Mouse (Mus musculus): ENCODE data around the gene Gpn2. TPM values are rescaled to one million over a fixed set of nuclear protein-coding genes. Genes with fewer than 3 reads are reported as not detected.
A peak's percentile ranks its signal among the peaks of the same experiment; 100 is the strongest.

Gpn2 gene
- total and polyA plus RNA-seq, 3 experiments = 35.9 to 36.8 (median 36.2) TPM

- TF ChIP-seq EP300 (IDR thresholded peaks at IDR 0.05; ENCODE audit: low read length) (no peak), CTCF (conservative IDR thresholded peaks at IDR 0.05 in 1 of 2, IDR thresholded peaks at IDR 0.05 in 1 of 2; ENCODE audit: low read depth in 2 of 2, low read length in 2 of 2) (no peak), USF1 (IDR thresholded peaks at IDR 0.05; ENCODE audit: low read depth, low read length) (no peak), ZC3H11A (IDR thresholded peaks at IDR 0.05; ENCODE audit: low read depth, low read length) (no peak), UBTF (IDR thresholded peaks at IDR 0.05; ENCODE audit: low read depth, low read length) (no peak), MYC (IDR thresholded peaks at IDR 0.05; ENCODE audit: low read depth, low read length) (no peak), MAZ (IDR thresholded peaks at IDR 0.05; ENCODE audit: low read depth, low read length) (peak; percentile 98), MAX (IDR thresholded peaks at IDR 0.05; ENCODE audit: low read length) (0 out of 2 replicates have a peak, but pooled peaks have one; percentile 46), GABPA (IDR thresholded peaks at IDR 0.05; ENCODE audit: insufficient replicate concordance, low read depth, low read length) (no peak)
These were observed 15.5 kb downstream of the Gpn2 start (continued) for GRCm38 (mm10) chr4:133599571-133600073.

- Histone ChIP-seq H3K79me2 (replicated peaks; ENCODE audit: control insufficient read depth, extremely low read depth, insufficient read depth, poor library complexity, severe bottlenecking) (no peaks in the 10 kb centered on the region), H3K27me3 (replicated peaks) (no peaks in the 10 kb centered on the region), H3K36me3 (replicated peaks in 1 of 2; ENCODE audit: control insufficient read depth in 1 of 2, insufficient read depth in 1 of 2, low read length in 1 of 2) (peaks cover 5 to 36% of the 10 kb centered on the region in 2 experiments), H3K9me3 (replicated peaks; ENCODE audit: low read length) (no peaks in the 10 kb centered on the region), H3K9ac (ENCODE audit: insufficient read depth, low read depth) (peak overlapping the region; percentile 44), H3K4me3 (replicated peaks in 1 of 3; ENCODE audit: low read depth in 2 of 3, low read length in 2 of 3, poor library complexity in 1 of 3) (peak overlapping the region in 2 of 3 experiments; percentile 49 to 52), H3K27ac (ENCODE audit: insufficient read depth, low read depth) (peak overlapping the region; percentile 87), H3K4me1 (ENCODE audit: control insufficient read depth in 1 of 2, insufficient read depth in 2 of 2) (peaks cover 13 to 41% of the 10 kb centered on the region in 2 experiments), H3K4me2 (ENCODE audit: insufficient read depth, low read depth, poor library complexity, severe bottlenecking) (peak overlapping the region; percentile 80)
- no peak for DNase-seq (ENCODE audit: extremely low read depth)
- TF ChIP-seq SMC3 (IDR thresholded peaks at IDR 0.05; ENCODE audit: low read depth, low read length) (no peak), NRF1 (IDR thresholded peaks at IDR 0.05; ENCODE audit: low read depth, low read length) (no peak), ELF1 (IDR thresholded peaks at IDR 0.05; ENCODE audit: low read depth, low read length) (0 out of 2 replicates have a peak, but pooled peaks have one; percentile 22), MXI1 (IDR thresholded peaks at IDR 0.05; ENCODE audit: low read depth, low read length) (no peak), ZKSCAN1 (IDR thresholded peaks at IDR 0.05; ENCODE audit: borderline replicate concordance, low read depth, low read length) (no peak), SIN3A (IDR thresholded peaks at IDR 0.05; ENCODE audit: low read length) (no peak), MAFK (IDR thresholded peaks at IDR 0.05; ENCODE audit: insufficient replicate concordance, low read length) (no peak)
- in situ Hi-C loops (cut with MboI; ENCODE audit: low pct_ligation_motif_present, low pct_unique_long_range_greater_than_20kb, low sequenced_read_pairs) (no loop called here), dilution Hi-C loops (cut with MboI; ENCODE audit: extremely low pct_ligation_motif_present, extremely low pct_unique_long_range_greater_than_20kb, low sequenced_read_pairs) (no loop called here)
These were observed 16.1 kb downstream of the Gpn2 start for GRCm38 (mm10) chr4:133600306-133600705.

GRCm38 (mm10) chr4:133601721-133602218 is 17.6 kb downstream of the Gpn2 start, which contains the start of gene Sfn:
TSS of gene Sfn (minus strand) at chr4:133602168.
- no peak for DNase-seq (ENCODE audit: extremely low read depth)
- in situ Hi-C loops (cut with MboI; ENCODE audit: low pct_ligation_motif_present, low pct_unique_long_range_greater_than_20kb, low sequenced_read_pairs) (no loop called here), dilution Hi-C loops (cut with MboI; ENCODE audit: extremely low pct_ligation_motif_present, extremely low pct_unique_long_range_greater_than_20kb, low sequenced_read_pairs) (no loop called here)
- H3K27me3 ChIP-seq (replicated peaks) = no peaks in the 10 kb centered on the region
- H3K4me2 ChIP-seq (ENCODE audit: insufficient read depth, low read depth, poor library complexity, severe bottlenecking) = no peak within 1 kb of the TSS
- H3K9me3 ChIP-seq (replicated peaks; ENCODE audit: low read length) = no peaks in the 10 kb centered on the region
- no peaks in the 10 kb centered on the region for H3K79me2 ChIP-seq (replicated peaks; ENCODE audit: control insufficient read depth, extremely low read depth, insufficient read depth, poor library complexity, severe bottlenecking)
- no peak within 1 kb of the TSS for H3K9ac ChIP-seq (ENCODE audit: insufficient read depth, low read depth)
- no peak within 1 kb of the TSS for H3K27ac ChIP-seq (ENCODE audit: insufficient read depth, low read depth)
- H3K4me1 ChIP-seq (ENCODE audit: control insufficient read depth in 1 of 2, insufficient read depth in 2 of 2) = peaks cover 7 to 32% of the 10 kb centered on the region in 2 experiments
- peaks cover 19 to 50% of the 10 kb centered on the region in 2 experiments for H3K36me3 ChIP-seq (replicated peaks in 1 of 2; ENCODE audit: control insufficient read depth in 1 of 2, insufficient read depth in 1 of 2, low read length in 1 of 2)
- H3K4me3 ChIP-seq (replicated peaks in 1 of 3; ENCODE audit: low read depth in 2 of 3, low read length in 2 of 3, poor library complexity in 1 of 3) = no peak within 1 kb of the TSS
- TF ChIP-seq GABPA (IDR thresholded peaks at IDR 0.05; ENCODE audit: insufficient replicate concordance, low read depth, low read length) (no peak), RAD21 (IDR thresholded peaks at IDR 0.05; ENCODE audit: low read depth, low read length) (peak; percentile 8), CTCF (conservative IDR thresholded peaks at IDR 0.05 in 1 of 2, IDR thresholded peaks at IDR 0.05 in 1 of 2; ENCODE audit: low read depth in 2 of 2, low read length in 2 of 2) (peak in 1 of 2 experiments; percentile 54; a peak in 2 of 4 replicates), ELF1 (IDR thresholded peaks at IDR 0.05; ENCODE audit: low read depth, low read length) (no peak), SMC3 (IDR thresholded peaks at IDR 0.05; ENCODE audit: low read depth, low read length) (peak; percentile 35)
